Mouse (Mus musculus) adrenal gland, postnatal 10 days (tissue): Measurements from ENCODE around the gene Astn1. TPM values are rescaled to one million over a fixed set of nuclear protein-coding genes. Genes with fewer than 3 reads are reported as not detected.

Experiments
- DNase-seq: peaks from one replicate; pipeline ENCODE4 v3.0.0; 2021; ENCODE audit warnings: mixed read lengths
- total RNA-seq, 2 experiments: library from RNA; stranded (reverse); gene quantifications; 2 replicates each; pipeline ENCODE4 v1.2.3; 2021

Gene Astn1
- total RNA-seq, 2 experiments from 2014 or later, result 5.4 to 8.3 TPM

GRCm38 (mm10) chr1:158536195-158536594, 174.1 kb downstream of the Astn1 start:
- DNase-seq, result no peak

GRCm38 (mm10) chr1:158536867-158537266, 174.8 kb downstream of the Astn1 start:
- DNase-seq, result no peak

GRCm38 (mm10) chr1:158545095-158545494, 183.0 kb downstream of the Astn1 start:
- no peak for DNase-seq

- DNase-seq, result no peak
Measured at GRCm38 (mm10) chr1:158546513-158546912, 184.4 kb downstream of the Astn1 start.

- no peak for DNase-seq
Measured at GRCm38 (mm10) chr1:158547592-158548211, 185.6 kb downstream of the Astn1 start.

- no peak for DNase-seq
Measured at GRCm38 (mm10) chr1:158548319-158548718, 186.2 kb downstream of the Astn1 start.

- DNase-seq, result no peak
Measured at GRCm38 (mm10) chr1:158549616-158550015, 187.5 kb downstream of the Astn1 start.

- no peak for DNase-seq
Measured at GRCm38 (mm10) chr1:158551951-158552350, 189.9 kb downstream of the Astn1 start.

GRCm38 (mm10) chr1:158553341-158553740, 191.3 kb downstream of the Astn1 start:
- no peak for DNase-seq

- no peak for DNase-seq
Measured at GRCm38 (mm10) chr1:158554020-158554505, 192.0 kb downstream of the Astn1 start.

GRCm38 (mm10) chr1:158573168-158573567, 211.1 kb downstream of the Astn1 start:
- no peak for DNase-seq

GRCm38 (mm10) chr1:158573597-158573996, 211.5 kb downstream of the Astn1 start:
- DNase-seq, result no peak

- DNase-seq, result no peak
Measured at GRCm38 (mm10) chr1:158575997-158576396, 213.9 kb downstream of the Astn1 start.

- DNase-seq, result no peak
Measured at GRCm38 (mm10) chr1:158581806-158582205, 219.7 kb downstream of the Astn1 start.

GRCm38 (mm10) chr1:158588903-158589302, 226.8 kb downstream of the Astn1 start:
- DNase-seq, result no peak

GRCm38 (mm10) chr1:158596726-158597448, 234.8 kb downstream of the Astn1 start:
- DNase-seq, result peak; percentile 77

- DNase-seq, result no peak
Measured at GRCm38 (mm10) chr1:158597996-158598395, 235.9 kb downstream of the Astn1 start.

GRCm38 (mm10) chr1:158599435-158599834, 237.4 kb downstream of the Astn1 start:
- DNase-seq, result no peak

GRCm38 (mm10) chr1:158603056-158603455, 241.0 kb downstream of the Astn1 start:
- DNase-seq, result no peak

GRCm38 (mm10) chr1:158604149-158604548, 242.1 kb downstream of the Astn1 start:
- no peak for DNase-seq

- no peak for DNase-seq
Measured at GRCm38 (mm10) chr1:158605597-158605996, 243.5 kb downstream of the Astn1 start.

GRCm38 (mm10) chr1:158606324-158606723, 244.3 kb downstream of the Astn1 start:
- DNase-seq, result no peak

GRCm38 (mm10) chr1:158607201-158607600, 245.1 kb downstream of the Astn1 start:
- no peak for DNase-seq

GRCm38 (mm10) chr1:158615202-158615601, 253.1 kb downstream of the Astn1 start:
- no peak for DNase-seq
